Mouse (Mus musculus) stomach, postnatal 0 days (tissue): ENCODE measurements around the gene Zfp704. TPM values are rescaled to one million over a fixed set of nuclear protein-coding genes. Genes with fewer than 3 reads are reported as not detected.

Experiments
- ATAC-seq: fragments of 200-750 bp; cut with Nextera tagmentation; 2 replicates; pipeline ENCODE4 v1.8.0; 2017; ENCODE audit not compliant: low FRiP score, low TSS enrichment
- DNase-seq: peaks from one replicate; pipeline ENCODE4 v3.0.0-alpha.2; 2016; ENCODE audit warnings: low spot score
- H3K27ac ChIP-seq: fragments of 300-500 bp; sonication (generic); replicated peaks from 2 replicates; pipeline ENCODE4 v1.5.1; 2014; ENCODE audit warnings: mild to moderate bottlenecking, control low read depth
- H3K27me3 ChIP-seq: fragments of 300-500 bp; sonication (generic); 2 replicates; pipeline ENCODE4 v1.6.1; 2014; ENCODE audit warnings: low read length; ENCODE audit not compliant: control insufficient read depth, insufficient read depth
- H3K36me3 ChIP-seq: fragments of 300-500 bp; sonication (generic); 2 replicates; pipeline ENCODE4 v1.6.1; 2014; ENCODE audit warnings: low read length, mixed read lengths; ENCODE audit not compliant: control insufficient read depth, insufficient read depth
- H3K4me1 ChIP-seq: fragments of 300-500 bp; sonication (generic); replicated peaks from 2 replicates; pipeline ENCODE4 v1.6.1; 2014; ENCODE audit warnings: antibody characterized with exemption; ENCODE audit not compliant: control insufficient read depth, insufficient read depth
- H3K4me2 ChIP-seq: fragments of 300-500 bp; sonication (generic); replicated peaks from 2 replicates; pipeline ENCODE4 v1.6.1; 2014; ENCODE audit warnings: low read depth, mild to moderate bottlenecking, control low read depth, moderate library complexity
- H3K4me3 ChIP-seq: fragments of 300-500 bp; sonication (generic); 2 replicates; pipeline ENCODE4 v1.5.1; 2014; ENCODE audit warnings: low read depth, low read length, control low read depth
- H3K9ac ChIP-seq: fragments of 300-500 bp; sonication (generic); 2 replicates; pipeline ENCODE4 v1.6.1; 2014; ENCODE audit warnings: mild to moderate bottlenecking, low read length, control low read depth, mixed read lengths
- H3K9me3 ChIP-seq: fragments of 300-500 bp; sonication (generic); 2 replicates; pipeline ENCODE4 v1.6.1; 2016; ENCODE audit warnings: low read length; ENCODE audit not compliant: control insufficient read depth
- CTCF ChIP-seq: IDR thresholded peaks from 2 replicates; pipeline ENCODE4 v1.5.1; 2016; ENCODE audit warnings: antibody characterized with exemption, low read depth, mild to moderate bottlenecking, moderate library complexity
- EP300 ChIP-seq: optimal IDR thresholded peaks from 2 replicates; pipeline ENCODE3; 2016; ENCODE audit warnings: antibody characterized with exemption
- WGBS: fragments of 180-500 bp; shearing (Covaris S2); extraction: QIAGEN DNeasy Blood & Tissue Kit; methylation state at CpG from one replicate; pipeline ENCODE4 v1.1.7; 2014; 5-methylcytosine and 5-hydroxymethylcytosine counted together
- polyA plus RNA-seq: library from polyadenylated mRNA; unstranded; fragments of >200 nt; fragmentation: Nextera tagmentation; extraction: Ambion mirVana; gene quantifications from 2 replicates; pipeline ENCODE4 v1.2.1, GENCODE M21; 2015

The Zfp704 gene
- polyA plus RNA-seq, 1 experiment from 2014 or later: 3.4 TPM

- DNase-seq: no peak
- ATAC-seq: no peak
- no peaks in the 10 kb centered on the region; the same call in 1 of the 2 replicates for H3K4me1 ChIP-seq
These were observed 59.0 kb downstream of the Zfp704 start for GRCm38 (mm10) chr3:9550930-9551329.

GRCm38 (mm10) chr3:9549815-9550214 lies 60.1 kb downstream of the Zfp704 start:
- Histone ChIP-seq H3K27ac (no peak overlapping the region), H3K9me3 (no peaks in the 10 kb centered on the region), H3K4me1 (no peaks in the 10 kb centered on the region; the same call in 1 of the 2 replicates), H3K4me3 (no peak overlapping the region), H3K36me3 (no peaks in the 10 kb centered on the region), H3K9ac (no peak overlapping the region), H3K4me2 (no peak overlapping the region), H3K27me3 (no peaks in the 10 kb centered on the region)
- ATAC-seq (no peak), DNase-seq (no peak)
- 81% methylated on average over 5 of the region's 5 CpGs for WGBS
- TF ChIP-seq EP300: no peak
- TF ChIP-seq CTCF: no peak

More at GRCm38 (mm10) chr3:9550930-9551329, 59.0 kb downstream of the Zfp704 start:
- Histone ChIP-seq H3K27ac (no peak overlapping the region), H3K9ac (no peak overlapping the region), H3K27me3 (no peaks in the 10 kb centered on the region), H3K36me3 (no peaks in the 10 kb centered on the region), H3K4me2 (no peak overlapping the region), H3K4me3 (no peak overlapping the region), H3K9me3 (no peaks in the 10 kb centered on the region)
- WGBS: 62% methylated on average over 1 of the region's 1 CpGs
- TF ChIP-seq EP300 (no peak), CTCF (no peak)

DNA sequence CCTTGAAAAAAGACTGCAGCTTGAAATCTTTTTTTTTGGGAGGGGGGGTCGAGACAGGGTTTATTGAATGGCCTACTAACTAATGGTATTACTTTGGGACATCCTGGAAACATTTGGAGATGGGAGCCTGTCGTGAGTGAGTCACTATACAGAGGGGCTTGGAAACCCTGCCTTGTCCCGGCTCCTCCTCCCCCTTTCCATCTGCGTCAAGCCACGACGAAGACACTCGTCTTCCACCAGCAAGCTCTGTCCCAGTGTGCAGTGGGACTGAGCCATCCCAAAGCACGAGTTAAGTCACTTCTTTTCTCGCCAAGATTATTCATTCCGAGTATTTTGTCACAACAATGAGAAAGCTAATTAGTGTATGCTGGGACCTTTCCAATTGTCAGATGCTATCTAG lies 61.7 kb downstream of the Zfp704 start:
- TF ChIP-seq EP300 (no peak), CTCF (no peak)

GRCm38 (mm10) chr3:9546882-9547620 lies 62.8 kb downstream of the Zfp704 start:
- TF ChIP-seq CTCF (no peak), EP300 (no peak)
- H3K4me2 ChIP-seq: no peak overlapping the region
- no peaks in the 10 kb centered on the region for H3K36me3 ChIP-seq
- DNase-seq (no peak), ATAC-seq (peak; percentile 58; the same call in 1 of the 2 replicates)
- no peaks in the 10 kb centered on the region; the same call in 1 of the 2 replicates for H3K4me1 ChIP-seq
- 36% methylated on average over 15 of the region's 15 CpGs for WGBS
- 0 out of 2 replicates have a peak overlapping the region, but pooled peaks have one; percentile 8 for H3K27ac ChIP-seq
- no peak overlapping the region for H3K4me3 ChIP-seq
- no peaks in the 10 kb centered on the region for H3K27me3 ChIP-seq
- H3K9ac ChIP-seq: no peak overlapping the region
- no peaks in the 10 kb centered on the region for H3K9me3 ChIP-seq

More for the DNA sequence above, 61.7 kb downstream of the Zfp704 start:
- Histone ChIP-seq H3K27ac (no peak overlapping the region), H3K36me3 (no peaks in the 10 kb centered on the region), H3K4me3 (no peak overlapping the region), H3K27me3 (no peaks in the 10 kb centered on the region), H3K4me1 (no peaks in the 10 kb centered on the region; the same call in 1 of the 2 replicates), H3K9ac (no peak overlapping the region), H3K4me2 (no peak overlapping the region), H3K9me3 (no peaks in the 10 kb centered on the region)
- DNase-seq (no peak), ATAC-seq (no peak)
- WGBS: 65% methylated on average over 10 of the region's 10 CpGs

GRCm38 (mm10) chr3:9544421-9544820 lies 65.5 kb downstream of the Zfp704 start:
- no peaks in the 10 kb centered on the region for H3K36me3 ChIP-seq
- no peaks in the 10 kb centered on the region for H3K9me3 ChIP-seq
- H3K4me1 ChIP-seq: no peaks in the 10 kb centered on the region; the same call in 1 of the 2 replicates
- DNase-seq: no peak
- no peak for ATAC-seq
- H3K27ac ChIP-seq: no peak overlapping the region
- TF ChIP-seq CTCF (no peak), EP300 (no peak)
- no peak overlapping the region for H3K9ac ChIP-seq
- H3K27me3 ChIP-seq: no peaks in the 10 kb centered on the region
- no peak overlapping the region for H3K4me3 ChIP-seq
- WGBS: 87% methylated on average over 2 of the region's 2 CpGs
- no peak overlapping the region for H3K4me2 ChIP-seq

DNA sequence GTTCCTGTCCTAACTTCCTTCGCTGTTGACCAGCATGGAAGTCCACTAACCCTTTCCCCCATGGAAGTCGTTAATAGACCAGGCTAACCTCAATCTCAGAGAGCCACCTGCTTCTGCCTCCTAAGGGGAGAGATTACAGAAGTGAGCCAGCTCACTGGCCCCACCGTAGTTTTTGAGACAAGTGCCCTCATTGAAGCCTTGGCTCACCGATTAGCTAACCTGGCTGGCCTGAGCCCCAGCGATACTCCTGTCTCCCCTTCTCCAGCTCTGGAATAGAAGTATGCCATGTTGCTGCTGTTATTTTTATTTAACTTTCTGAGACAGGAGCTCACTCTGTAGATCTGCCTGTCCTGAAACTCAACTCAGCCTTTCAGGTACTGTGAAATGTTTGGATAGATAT lies 66.0 kb downstream of the Zfp704 start:
- Histone ChIP-seq H3K9me3 (no peaks in the 10 kb centered on the region), H3K27me3 (no peaks in the 10 kb centered on the region), H3K27ac (0 out of 2 replicates have a peak overlapping the region, but pooled peaks have one; percentile 8), H3K4me1 (no peaks in the 10 kb centered on the region; the same call in 1 of the 2 replicates), H3K4me2 (no peak overlapping the region), H3K36me3 (no peaks in the 10 kb centered on the region), H3K9ac (no peak overlapping the region), H3K4me3 (no peak overlapping the region)
- no peak for ATAC-seq
- TF ChIP-seq EP300: no peak
- no peak for TF ChIP-seq CTCF
- WGBS: 87% methylated on average over 5 of the region's 5 CpGs
- DNase-seq: no peak
